Mouse (Mus musculus): Measurements from ENCODE around the gene Rpn2.

Rpn2 gene

GRCm38 (mm10) chr2:157310963-157311637 lies 32.3 kb downstream of the Rpn2 start:
- DNase-seq (ENCODE audit: low read depth): no peak

- DNase-seq (ENCODE audit: low read depth): no peak
These were observed 34.9 kb downstream of the Rpn2 start for GRCm38 (mm10) chr2:157313718-157314117.

- no peak for DNase-seq (ENCODE audit: low read depth)
These were observed 35.5 kb downstream of the Rpn2 start for GRCm38 (mm10) chr2:157314310-157314709.

- DNase-seq (ENCODE audit: low read depth): no peak
These were observed 36.7 kb downstream of the Rpn2 start for GRCm38 (mm10) chr2:157315486-157315885.

GRCm38 (mm10) chr2:157316358-157316933 lies 37.6 kb downstream of the Rpn2 start:
- no peak for DNase-seq (ENCODE audit: low read depth)

GRCm38 (mm10) chr2:157317220-157317619 lies 38.4 kb downstream of the Rpn2 start:
- DNase-seq (ENCODE audit: low read depth): no peak

- DNase-seq (ENCODE audit: low read depth): no peak
These were observed 41.3 kb downstream of the Rpn2 start for GRCm38 (mm10) chr2:157320135-157320534.

GRCm38 (mm10) chr2:157320886-157321285 lies 42.1 kb downstream of the Rpn2 start:
- no peak for DNase-seq (ENCODE audit: low read depth)

- no peak for DNase-seq (ENCODE audit: low read depth)
These were observed 43.4 kb downstream of the Rpn2 start for GRCm38 (mm10) chr2:157322029-157322766.

GRCm38 (mm10) chr2:157325238-157325637 lies 46.4 kb downstream of the Rpn2 start:
- DNase-seq (ENCODE audit: low read depth): no peak

GRCm38 (mm10) chr2:157328106-157328505 lies 49.3 kb downstream of the Rpn2 start:
- no peak for DNase-seq (ENCODE audit: low read depth)

GRCm38 (mm10) chr2:157328570-157328969 lies 49.8 kb downstream of the Rpn2 start:
- DNase-seq (ENCODE audit: low read depth): no peak

- DNase-seq (ENCODE audit: low read depth): no peak
These were observed 53.2 kb downstream of the Rpn2 start for GRCm38 (mm10) chr2:157332059-157332458.

- DNase-seq (ENCODE audit: low read depth): peak; percentile 79
These were observed 59.8 kb downstream of the Rpn2 start for GRCm38 (mm10) chr2:157338663-157339062.

GRCm38 (mm10) chr2:157339532-157339931 lies 60.7 kb downstream of the Rpn2 start:
- DNase-seq (ENCODE audit: low read depth): no peak

GRCm38 (mm10) chr2:157340221-157340741 lies 61.5 kb downstream of the Rpn2 start:
- no peak for DNase-seq (ENCODE audit: low read depth)

- peak; percentile 33 for DNase-seq (ENCODE audit: low read depth)
These were observed 62.9 kb downstream of the Rpn2 start for GRCm38 (mm10) chr2:157341554-157342270.

GRCm38 (mm10) chr2:157342328-157342926 lies 63.6 kb downstream of the Rpn2 start:
- no peak for DNase-seq (ENCODE audit: low read depth)

GRCm38 (mm10) chr2:157343337-157343736 lies 64.5 kb downstream of the Rpn2 start:
- no peak for DNase-seq (ENCODE audit: low read depth)

GRCm38 (mm10) chr2:157347361-157348159 lies 68.7 kb downstream of the Rpn2 start, which contains the start of gene Ghrh:
Gene Ghrh, minus strand, starts transcription at chr2:157347506.
- no peak for DNase-seq (ENCODE audit: low read depth)
